ENCODE assay signal across 29 mouse cellular contexts in the genomic region with DNA sequence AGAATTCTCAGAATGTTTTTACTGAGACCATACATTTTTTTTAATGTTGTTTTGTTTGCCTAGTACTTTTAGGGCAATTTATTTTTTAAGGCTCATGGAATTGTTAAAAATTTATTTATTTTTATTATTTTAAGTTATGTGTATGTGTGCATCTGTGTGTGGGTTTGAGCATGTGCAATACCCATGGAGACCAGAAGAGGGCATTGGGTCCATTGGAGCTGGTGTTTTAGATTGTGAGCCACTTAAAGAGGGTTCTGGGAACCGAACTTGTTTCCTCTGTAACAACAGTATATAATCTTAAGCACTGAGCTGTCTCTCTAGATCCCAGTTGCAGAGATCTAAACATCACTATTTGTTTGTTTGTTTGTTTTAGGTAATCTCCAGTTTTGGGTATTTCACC. TPM values are rescaled to one million over a fixed set of nuclear protein-coding genes. Genes with fewer than 3 reads are reported as not detected.
DNase-seq lines count a peak whose midpoint lies in the region; ATAC-seq and TF ChIP-seq lines count a peak whose summit lies in the region.
"Had no signal": no experiment of that assay in that cellular context is flagged by ENCODE, and none has a peak within 500 bp of the region (broad histone marks: within the 10 kb centered on the region; RNA-seq: fewer than 3 reads in every experiment).

No protein-coding gene starts in this region.

- no peak overlapping the region for H3K27ac ChIP-seq in layer of hippocampus, adult 2 months
- no peak overlapping the region for H3K27ac ChIP-seq in midbrain, postnatal 0 days (ENCODE audit: low read depth, low read length)
- no peak overlapping the region for H3K27ac ChIP-seq in midbrain, embryonic 10.5 days (replicated peaks)
- H3K27ac ChIP-seq in ES-E14 (ENCODE audit: insufficient read depth, low read depth, low read length, poor library complexity, severe bottlenecking) = no peak overlapping the region
- no peak overlapping the region for H3K27ac ChIP-seq in stomach, postnatal 0 days (replicated peaks)
- H3K27ac ChIP-seq: embryonic facial prominence, embryonic 12.5 days; forebrain, embryonic 15.5 days; heart, embryonic 10.5 days; heart, embryonic 15.5 days; hindbrain, embryonic 12.5 days; kidney, embryonic 15.5 days; limb, embryonic 10.5 days; limb, embryonic 15.5 days; liver, embryonic 15.5 days; macrophage had no signal

- WGBS in midbrain, postnatal 0 days = 83% methylated on average over 1 of the region's 1 CpGs
- WGBS in midbrain, embryonic 10.5 days = 80% methylated on average over 1 of the region's 1 CpGs
- WGBS in stomach, postnatal 0 days = 79% methylated on average over 1 of the region's 1 CpGs

- H3K4me2 ChIP-seq in midbrain, postnatal 0 days (ENCODE audit: low read depth, low read length, poor library complexity, severe bottlenecking) = no peak overlapping the region
- H3K4me2 ChIP-seq in stomach, postnatal 0 days (replicated peaks; ENCODE audit: low read depth) = no peak overlapping the region
- H3K4me2 ChIP-seq: embryonic facial prominence, embryonic 12.5 days; forebrain, embryonic 15.5 days; heart, embryonic 15.5 days; hindbrain, embryonic 12.5 days; kidney, embryonic 15.5 days; limb, embryonic 15.5 days; liver, embryonic 15.5 days had no signal

- no peak for ATAC-seq in midbrain, postnatal 0 days (ENCODE audit: low FRiP score)
- no peak for ATAC-seq in stomach, postnatal 0 days (ENCODE audit: low FRiP score, low TSS enrichment)
- ATAC-seq: forebrain, embryonic 15.5 days had no signal

- TF ChIP-seq EP300 in stomach, postnatal 0 days (optimal IDR thresholded peaks at IDR 0.05) = no peak

- no peaks in the 10 kb centered on the region for H3K9me3 ChIP-seq in midbrain, postnatal 0 days (ENCODE audit: low read length)
- no peaks in the 10 kb centered on the region for H3K9me3 ChIP-seq in midbrain, embryonic 10.5 days (replicated peaks)
- H3K9me3 ChIP-seq in ES-E14 (ENCODE audit: control insufficient read depth, insufficient read depth, low read depth, low read length) = no peaks in the 10 kb centered on the region
- H3K9me3 ChIP-seq in stomach, postnatal 0 days (ENCODE audit: control insufficient read depth, low read length) = no peaks in the 10 kb centered on the region
- H3K9me3 ChIP-seq: embryonic facial prominence, embryonic 12.5 days; forebrain, embryonic 15.5 days; heart, embryonic 10.5 days; heart, embryonic 15.5 days; hindbrain, embryonic 12.5 days; limb, embryonic 10.5 days; limb, embryonic 15.5 days; liver, embryonic 15.5 days had no signal

- no peaks in the 10 kb centered on the region for H3K36me3 ChIP-seq in midbrain, postnatal 0 days (ENCODE audit: insufficient read depth, low read length)
- no peaks in the 10 kb centered on the region for H3K36me3 ChIP-seq in midbrain, embryonic 10.5 days
- no peaks in the 10 kb centered on the region for H3K36me3 ChIP-seq in ES-E14 (ENCODE audit: control insufficient read depth, insufficient read depth, low read length, poor library complexity, severe bottlenecking)
- H3K36me3 ChIP-seq in stomach, postnatal 0 days (ENCODE audit: control insufficient read depth, insufficient read depth, low read length) = no peaks in the 10 kb centered on the region
- H3K36me3 ChIP-seq: embryonic facial prominence, embryonic 12.5 days; forebrain, embryonic 15.5 days; heart, embryonic 10.5 days; heart, embryonic 15.5 days; hindbrain, embryonic 12.5 days; kidney, embryonic 15.5 days; limb, embryonic 10.5 days; limb, embryonic 15.5 days; liver, embryonic 15.5 days had no signal

- H3K4me3 ChIP-seq in layer of hippocampus, adult 2 months = no peak overlapping the region
- no peak overlapping the region for H3K4me3 ChIP-seq in midbrain, postnatal 0 days (ENCODE audit: low read depth, low read length)
- H3K4me3 ChIP-seq in midbrain, embryonic 10.5 days = no peak overlapping the region
- no peak overlapping the region for H3K4me3 ChIP-seq in ES-E14 (ENCODE audit: insufficient read depth in 1 of 2, low read depth in 1 of 2, low read length in 2 of 2, poor library complexity in 1 of 2, severe bottlenecking in 1 of 2)
- no peak overlapping the region for H3K4me3 ChIP-seq in stomach, postnatal 0 days (ENCODE audit: low read depth, low read length)
- H3K4me3 ChIP-seq: embryonic facial prominence, embryonic 12.5 days; forebrain, embryonic 15.5 days; heart, embryonic 10.5 days; heart, embryonic 15.5 days; hindbrain, embryonic 12.5 days; kidney, embryonic 15.5 days; limb, embryonic 10.5 days; limb, embryonic 15.5 days; liver, embryonic 15.5 days had no signal

- TF ChIP-seq CTCF in layer of hippocampus, adult 2 months (conservative IDR thresholded peaks at IDR 0.05) = peak; percentile 45
- peak; percentile 31 for TF ChIP-seq CTCF in midbrain, postnatal 0 days (IDR thresholded peaks at IDR 0.05)
- TF ChIP-seq CTCF in stomach, postnatal 0 days (IDR thresholded peaks at IDR 0.05; ENCODE audit: low read depth) = peak; percentile 8; the same call in 1 of the 2 replicates

- DNase-seq in layer of hippocampus, adult 2 months (ENCODE audit: low spot score in 2 of 2) = no peak
- no peak for DNase-seq in layer of hippocampus, adult 18-20 months (ENCODE audit: low spot score in 2 of 2)
- no peak for DNase-seq in midbrain, postnatal 0 days (ENCODE audit: low spot score)
- DNase-seq in midbrain, embryonic 10.5 days (ENCODE audit: low spot score) = no peak
- peak; percentile 25 for DNase-seq in ES-E14 (ENCODE audit: low read depth, low spot score)
- no peak for DNase-seq in stomach, postnatal 0 days (ENCODE audit: low spot score)
- no peak for DNase-seq in urinary bladder, adult 18-20 months (ENCODE audit: low spot score in 2 of 2)
- no peak for DNase-seq in urinary bladder, postnatal 25 days (ENCODE audit: low spot score)
- DNase-seq: adrenal gland, postnatal 10 days; cerebellum, adult 11-12 months; cerebellum, adult 9-11 months; embryo, embryonic 11 days; gastrocnemius, postnatal 14 days; kidney, adult 11 months; kidney, postnatal 25 days; midbrain, embryonic 14.5 days; right cerebral cortex, postnatal 4 days; thymus, adult 2 months; thymus, postnatal 4 days had no signal

- no peaks in the 10 kb centered on the region for H3K4me1 ChIP-seq in midbrain, postnatal 0 days (ENCODE audit: insufficient read depth, low read length)
- H3K4me1 ChIP-seq in midbrain, embryonic 10.5 days = no peaks in the 10 kb centered on the region
- peaks cover 0 to 2% of the 10 kb centered on the region in 2 experiments; a peak in 1 of 4 replicates for H3K4me1 ChIP-seq in ES-E14 (ENCODE audit: control insufficient read depth in 2 of 2, insufficient read depth in 2 of 2, low read length in 2 of 2, poor library complexity in 1 of 2)
- no peaks in the 10 kb centered on the region for H3K4me1 ChIP-seq in stomach, postnatal 0 days (replicated peaks; ENCODE audit: control insufficient read depth, insufficient read depth)
- H3K4me1 ChIP-seq: embryonic facial prominence, embryonic 12.5 days; forebrain, embryonic 15.5 days; heart, embryonic 10.5 days; heart, embryonic 15.5 days; hindbrain, embryonic 12.5 days; kidney, embryonic 15.5 days; limb, embryonic 10.5 days; limb, embryonic 15.5 days; liver, embryonic 15.5 days had no signal

- in situ Hi-C loops in ES-E14 (cut with MboI; ENCODE audit: low sequenced_read_pairs in 2 of 2, unreplicated experiment in 2 of 2) = no loop called here

- H3K27me3 ChIP-seq in midbrain, postnatal 0 days (ENCODE audit: insufficient read depth, low read length) = no peaks in the 10 kb centered on the region
- H3K27me3 ChIP-seq in midbrain, embryonic 10.5 days (ENCODE audit: low read depth, poor library complexity, severe bottlenecking) = no peaks in the 10 kb centered on the region
- H3K27me3 ChIP-seq in stomach, postnatal 0 days (ENCODE audit: control insufficient read depth, insufficient read depth, low read length) = no peaks in the 10 kb centered on the region
- H3K27me3 ChIP-seq: embryonic facial prominence, embryonic 12.5 days; forebrain, embryonic 15.5 days; heart, embryonic 15.5 days; hindbrain, embryonic 12.5 days; limb, embryonic 15.5 days; liver, embryonic 15.5 days had no signal

- H3K9ac ChIP-seq in midbrain, postnatal 0 days (replicated peaks; ENCODE audit: low read length, poor library complexity, severe bottlenecking) = no peak overlapping the region
- H3K9ac ChIP-seq in ES-E14 (ENCODE audit: insufficient read depth, low read depth, low read length, poor library complexity, severe bottlenecking) = no peak overlapping the region
- no peak overlapping the region for H3K9ac ChIP-seq in stomach, postnatal 0 days (ENCODE audit: low read length)
- H3K9ac ChIP-seq: embryonic facial prominence, embryonic 12.5 days; forebrain, embryonic 15.5 days; heart, embryonic 15.5 days; hindbrain, embryonic 12.5 days; kidney, embryonic 15.5 days; limb, embryonic 15.5 days; liver, embryonic 15.5 days had no signal

TF ChIP-seq in ES-E14, 5 proteins besides CTCF, POLR2A, EP300 and RAD21:
- TF ChIP-seq MAFK (IDR thresholded peaks at IDR 0.05; ENCODE audit: insufficient read depth, low read depth, low read length) (no peak), HCFC1 (IDR thresholded peaks at IDR 0.05; ENCODE audit: borderline replicate concordance, insufficient read depth, low read length) (no peak), ZNF384 (IDR thresholded peaks at IDR 0.05; ENCODE audit: low read depth, low read length) (no peak), CHD2 (IDR thresholded peaks at IDR 0.05; ENCODE audit: low read depth, low read length) (no peak), ZC3H11A (IDR thresholded peaks at IDR 0.05; ENCODE audit: borderline replicate concordance, low read depth, low read length) (no peak)

RNA-seq across cellular contexts. Expression of gene Lsm14a, which starts 40.5 kb away (rescaled TPM):
- 10 to 100 TPM; 87.3 to 94.3 TPM for total RNA-seq in layer of hippocampus, adult 2 months (2021)
- total RNA-seq in layer of hippocampus, adult 18-20 months (2021) = 10 to 100 TPM; 89.8 to 94.0 TPM
- total RNA-seq in midbrain, postnatal 0 days (2014; rRNA removed) = 41.8 and 50.4 TPM in 2 replicates
- 35.6 and 39.0 TPM in 2 replicates for polyA plus RNA-seq in midbrain, postnatal 0 days (2015; fragmentation: Nextera tagmentation; extraction: Ambion mirVana)
- 109 and 110 TPM in 2 replicates for polyA plus RNA-seq in midbrain, embryonic 10.5 days (2016; fragmentation: Nextera tagmentation; extraction: Ambion mirVana)
- 69.3 and 72.7 TPM in 2 replicates for total RNA-seq in ES-E14 (2012; rRNA removed)
- 47.9 and 49.4 TPM in 2 replicates for polyA plus RNA-seq in stomach, postnatal 0 days (2015; fragmentation: Nextera tagmentation; extraction: Ambion mirVana)
